Mouse (Mus musculus): Measurements from ENCODE around the gene Dnm3.

Dnm3 gene

GRCm38 (mm10) chr1:162074626-162075410, 403.0 kb downstream of the Dnm3 start:
- DNase-seq (ENCODE audit: low spot score) = no peak

GRCm38 (mm10) chr1:162072917-162073578, 404.8 kb downstream of the Dnm3 start:
- DNase-seq (ENCODE audit: low spot score) = no peak

GRCm38 (mm10) chr1:162053608-162054007, 424.2 kb downstream of the Dnm3 start:
- DNase-seq (ENCODE audit: low spot score) = no peak

GRCm38 (mm10) chr1:162053186-162053585, 424.6 kb downstream of the Dnm3 start:
- DNase-seq (ENCODE audit: low spot score) = no peak

- DNase-seq (ENCODE audit: low spot score) = no peak
Observed at GRCm38 (mm10) chr1:162052755-162053154, 425.1 kb downstream of the Dnm3 start.

- DNase-seq (ENCODE audit: low spot score) = no peak
Observed at GRCm38 (mm10) chr1:162052138-162052537, 425.7 kb downstream of the Dnm3 start.

- DNase-seq (ENCODE audit: low spot score) = no peak
Observed at GRCm38 (mm10) chr1:162051710-162052109, 426.1 kb downstream of the Dnm3 start.

GRCm38 (mm10) chr1:162047673-162048072, 430.2 kb downstream of the Dnm3 start:
- no peak for DNase-seq (ENCODE audit: low spot score)

GRCm38 (mm10) chr1:162043788-162044717, 433.8 kb downstream of the Dnm3 start:
- no peak for DNase-seq (ENCODE audit: low spot score)

GRCm38 (mm10) chr1:162043216-162043615, 434.6 kb downstream of the Dnm3 start:
- DNase-seq (ENCODE audit: low spot score) = no peak

- DNase-seq (ENCODE audit: low spot score) = no peak
Observed at GRCm38 (mm10) chr1:162042384-162042783, 435.4 kb downstream of the Dnm3 start.

GRCm38 (mm10) chr1:162040490-162041274, 437.2 kb downstream of the Dnm3 start:
- peak; percentile 44 for DNase-seq (ENCODE audit: low spot score)

GRCm38 (mm10) chr1:162039808-162040207, 438.0 kb downstream of the Dnm3 start:
- peak; percentile 22 for DNase-seq (ENCODE audit: low spot score)

GRCm38 (mm10) chr1:162039011-162039595, 438.7 kb downstream of the Dnm3 start:
- peak; percentile 10 for DNase-seq (ENCODE audit: low spot score)

- peak; percentile 13 for DNase-seq (ENCODE audit: low spot score)
Observed at GRCm38 (mm10) chr1:162038431-162038830, 439.4 kb downstream of the Dnm3 start.

- peak; percentile 65 for DNase-seq (ENCODE audit: low spot score)
Observed at GRCm38 (mm10) chr1:162037968-162038421, 439.8 kb downstream of the Dnm3 start.

- no peak for DNase-seq (ENCODE audit: low spot score)
Observed at GRCm38 (mm10) chr1:162037185-162037765, 440.6 kb downstream of the Dnm3 start.

- DNase-seq (ENCODE audit: low spot score) = no peak
Observed at GRCm38 (mm10) chr1:162036461-162036835, 441.4 kb downstream of the Dnm3 start.

- DNase-seq (ENCODE audit: low spot score) = no peak
Observed at GRCm38 (mm10) chr1:162035800-162036460, 441.9 kb downstream of the Dnm3 start.

- DNase-seq (ENCODE audit: low spot score) = no peak
Observed at GRCm38 (mm10) chr1:162023681-162024270, 454.1 kb downstream of the Dnm3 start.

All from lung, postnatal 25 days (tissue).